Mouse (Mus musculus): ENCODE data around the gene Lrrc46. TPM values are rescaled to one million over a fixed set of nuclear protein-coding genes. Genes with fewer than 3 reads are reported as not detected.

Lrrc46 gene
- total and polyA plus RNA-seq, 2 experiments from 2014 or later, result 2.4 to 2.7 TPM

- 83% methylated on average over 7 of the region's 7 CpGs for WGBS
- no peak for DNase-seq (ENCODE audit: low spot score)
- peak; percentile 54 for TF ChIP-seq CTCF (IDR thresholded peaks at IDR 0.05)
These were observed 4.7 kb upstream of the Lrrc46 start for GRCm38 (mm10) chr11:97045861-97046260.

GRCm38 (mm10) chr11:97044902-97045301 is 3.7 kb upstream of the Lrrc46 start:
- peaks cover 17% of the 10 kb centered on the region for H3K36me3 ChIP-seq (ENCODE audit: insufficient read depth, low read length)
- no peak overlapping the region for H3K4me2 ChIP-seq (ENCODE audit: low read depth, low read length, poor library complexity, severe bottlenecking)
- TF ChIP-seq CTCF (IDR thresholded peaks at IDR 0.05), result no peak
- ATAC-seq (ENCODE audit: low FRiP score), result no peak
- H3K4me1 ChIP-seq (ENCODE audit: insufficient read depth, low read length), result no peaks in the 10 kb centered on the region
- H3K4me3 ChIP-seq (ENCODE audit: low read depth, low read length), result no peak overlapping the region
- no peaks in the 10 kb centered on the region for H3K27me3 ChIP-seq (ENCODE audit: insufficient read depth, low read length)
- no peak for DNase-seq (ENCODE audit: low spot score)
- no peak overlapping the region for H3K27ac ChIP-seq (ENCODE audit: low read depth, low read length)
- no peaks in the 10 kb centered on the region for H3K9me3 ChIP-seq (ENCODE audit: low read length)
- WGBS, result 97% methylated on average over 8 of the region's 8 CpGs
- no peak overlapping the region for H3K9ac ChIP-seq (replicated peaks; ENCODE audit: low read length, poor library complexity, severe bottlenecking)

More at GRCm38 (mm10) chr11:97045861-97046260, 4.7 kb upstream of the Lrrc46 start:
- H3K4me2 ChIP-seq (ENCODE audit: low read depth, low read length, poor library complexity, severe bottlenecking), result no peak overlapping the region
- ATAC-seq (ENCODE audit: low FRiP score), result no peak
- no peaks in the 10 kb centered on the region for H3K9me3 ChIP-seq (ENCODE audit: low read length)
- H3K4me1 ChIP-seq (ENCODE audit: insufficient read depth, low read length), result no peaks in the 10 kb centered on the region
- H3K36me3 ChIP-seq (ENCODE audit: insufficient read depth, low read length), result peaks cover 17% of the 10 kb centered on the region
- H3K9ac ChIP-seq (replicated peaks; ENCODE audit: low read length, poor library complexity, severe bottlenecking), result no peak overlapping the region
- H3K4me3 ChIP-seq (ENCODE audit: low read depth, low read length), result no peak overlapping the region
- H3K27ac ChIP-seq (ENCODE audit: low read depth, low read length), result no peak overlapping the region
- H3K27me3 ChIP-seq (ENCODE audit: insufficient read depth, low read length), result no peaks in the 10 kb centered on the region

GRCm38 (mm10) chr11:97040301-97041021 is 746 bp downstream of the Lrrc46 start:
- peak overlapping the region; percentile 68 for H3K4me2 ChIP-seq (ENCODE audit: low read depth, low read length, poor library complexity, severe bottlenecking)
- H3K36me3 ChIP-seq (ENCODE audit: insufficient read depth, low read length), result 0 out of 2 replicates have a peak, but pooled peaks cover 3% of the 10 kb centered on the region
- peak overlapping the region; percentile 72 for H3K4me3 ChIP-seq (ENCODE audit: low read depth, low read length)
- no peak for TF ChIP-seq CTCF (IDR thresholded peaks at IDR 0.05)
- H3K9me3 ChIP-seq (ENCODE audit: low read length), result no peaks in the 10 kb centered on the region
- no peak overlapping the region for H3K27ac ChIP-seq (ENCODE audit: low read depth, low read length)
- no peak for DNase-seq (ENCODE audit: low spot score)
- no peak for ATAC-seq (ENCODE audit: low FRiP score)
- no peaks in the 10 kb centered on the region for H3K27me3 ChIP-seq (ENCODE audit: insufficient read depth, low read length)
- WGBS, result 47% methylated on average over 12 of the region's 12 CpGs
- H3K9ac ChIP-seq (replicated peaks; ENCODE audit: low read length, poor library complexity, severe bottlenecking), result 0 out of 2 replicates have a peak overlapping the region, but pooled peaks have one; percentile 34
- H3K4me1 ChIP-seq (ENCODE audit: insufficient read depth, low read length), result no peaks in the 10 kb centered on the region

- H3K36me3 ChIP-seq (ENCODE audit: insufficient read depth, low read length), result no peaks in the 10 kb centered on the region
- DNase-seq (ENCODE audit: low spot score), result no peak
- H3K4me1 ChIP-seq (ENCODE audit: insufficient read depth, low read length), result no peaks in the 10 kb centered on the region
- no peaks in the 10 kb centered on the region for H3K27me3 ChIP-seq (ENCODE audit: insufficient read depth, low read length)
- no peak overlapping the region for H3K4me3 ChIP-seq (ENCODE audit: low read depth, low read length)
- no peak overlapping the region for H3K4me2 ChIP-seq (ENCODE audit: low read depth, low read length, poor library complexity, severe bottlenecking)
- 68% methylated on average over 7 of the region's 7 CpGs for WGBS
- no peak for TF ChIP-seq CTCF (IDR thresholded peaks at IDR 0.05)
- no peak for ATAC-seq (ENCODE audit: low FRiP score)
- no peak overlapping the region for H3K27ac ChIP-seq (ENCODE audit: low read depth, low read length)
- no peak overlapping the region; the same call in 1 of the 2 replicates for H3K9ac ChIP-seq (replicated peaks; ENCODE audit: low read length, poor library complexity, severe bottlenecking)
- H3K9me3 ChIP-seq (ENCODE audit: low read length), result no peaks in the 10 kb centered on the region
These were observed 2.3 kb downstream of the Lrrc46 start for GRCm38 (mm10) chr11:97038881-97039280.

GRCm38 (mm10) chr11:97036141-97036540 is 5.1 kb downstream of the Lrrc46 start:
- Histone ChIP-seq H3K4me1 (ENCODE audit: insufficient read depth, low read length) (no peaks in the 10 kb centered on the region), H3K4me2 (ENCODE audit: low read depth, low read length, poor library complexity, severe bottlenecking) (no peak overlapping the region), H3K9me3 (ENCODE audit: low read length) (no peaks in the 10 kb centered on the region), H3K36me3 (ENCODE audit: insufficient read depth, low read length) (0 out of 2 replicates have a peak, but pooled peaks cover 2% of the 10 kb centered on the region), H3K27me3 (ENCODE audit: insufficient read depth, low read length) (no peaks in the 10 kb centered on the region), H3K4me3 (ENCODE audit: low read depth, low read length) (no peak overlapping the region), H3K27ac (ENCODE audit: low read depth, low read length) (no peak overlapping the region), H3K9ac (replicated peaks; ENCODE audit: low read length, poor library complexity, severe bottlenecking) (no peak overlapping the region)
- ATAC-seq (ENCODE audit: low FRiP score) (no peak), DNase-seq (ENCODE audit: low spot score) (no peak)
- no peak for TF ChIP-seq CTCF (IDR thresholded peaks at IDR 0.05)
- WGBS, result 72% methylated on average over 5 of the region's 5 CpGs

GRCm38 (mm10) chr11:97033781-97034180 is 7.4 kb downstream of the Lrrc46 start:
- H3K9me3 ChIP-seq (ENCODE audit: low read length), result no peaks in the 10 kb centered on the region
- DNase-seq (ENCODE audit: low spot score), result no peak
- H3K4me3 ChIP-seq (ENCODE audit: low read depth, low read length), result no peak overlapping the region
- no peak overlapping the region for H3K9ac ChIP-seq (replicated peaks; ENCODE audit: low read length, poor library complexity, severe bottlenecking)
- 0 out of 2 replicates have a peak, but pooled peaks cover 2% of the 10 kb centered on the region for H3K36me3 ChIP-seq (ENCODE audit: insufficient read depth, low read length)
- WGBS, result 86% methylated on average over 4 of the region's 4 CpGs
- no peak overlapping the region for H3K27ac ChIP-seq (ENCODE audit: low read depth, low read length)
- no peaks in the 10 kb centered on the region for H3K27me3 ChIP-seq (ENCODE audit: insufficient read depth, low read length)
- no peak overlapping the region for H3K4me2 ChIP-seq (ENCODE audit: low read depth, low read length, poor library complexity, severe bottlenecking)
- TF ChIP-seq CTCF (IDR thresholded peaks at IDR 0.05), result no peak
- ATAC-seq (ENCODE audit: low FRiP score), result no peak
- no peaks in the 10 kb centered on the region; the same call in 1 of the 2 replicates for H3K4me1 ChIP-seq (ENCODE audit: insufficient read depth, low read length)
